Mouse (Mus musculus) liver, adult 2 months (tissue): ENCODE measurements around the gene Serpina1b.

Experiments
- CTCF ChIP-seq: fragments of 200-500 bp; IDR thresholded peaks from 2 replicates; pipeline ENCODE4 v1.5.1; 2011; ENCODE audit warnings: low read depth, low read length, control low read depth
- POLR2A ChIP-seq: fragments of 200-500 bp; IDR thresholded peaks from 2 replicates; pipeline ENCODE4 v1.6.1; 2011; ENCODE audit warnings: low read length, control low read depth; ENCODE audit not compliant: insufficient read depth; ENCODE audit errors: extremely low read depth

- TF ChIP-seq CTCF (peak; percentile 9; the same call in 1 of the 2 replicates), POLR2A (peak; percentile 39; the same call in 1 of the 2 replicates)
Measured at GRCm38 (mm10) chr12:103860976-103861375, 30.8 kb upstream of the Serpina1b start.
